Mouse (Mus musculus): Measurements from ENCODE around the gene Traf4. TPM values are rescaled to one million over a fixed set of nuclear protein-coding genes. Genes with fewer than 3 reads are reported as not detected.

The Traf4 gene
- polyA plus RNA-seq, 1 experiment from 2014 or later = 73.9 TPM

DNA sequence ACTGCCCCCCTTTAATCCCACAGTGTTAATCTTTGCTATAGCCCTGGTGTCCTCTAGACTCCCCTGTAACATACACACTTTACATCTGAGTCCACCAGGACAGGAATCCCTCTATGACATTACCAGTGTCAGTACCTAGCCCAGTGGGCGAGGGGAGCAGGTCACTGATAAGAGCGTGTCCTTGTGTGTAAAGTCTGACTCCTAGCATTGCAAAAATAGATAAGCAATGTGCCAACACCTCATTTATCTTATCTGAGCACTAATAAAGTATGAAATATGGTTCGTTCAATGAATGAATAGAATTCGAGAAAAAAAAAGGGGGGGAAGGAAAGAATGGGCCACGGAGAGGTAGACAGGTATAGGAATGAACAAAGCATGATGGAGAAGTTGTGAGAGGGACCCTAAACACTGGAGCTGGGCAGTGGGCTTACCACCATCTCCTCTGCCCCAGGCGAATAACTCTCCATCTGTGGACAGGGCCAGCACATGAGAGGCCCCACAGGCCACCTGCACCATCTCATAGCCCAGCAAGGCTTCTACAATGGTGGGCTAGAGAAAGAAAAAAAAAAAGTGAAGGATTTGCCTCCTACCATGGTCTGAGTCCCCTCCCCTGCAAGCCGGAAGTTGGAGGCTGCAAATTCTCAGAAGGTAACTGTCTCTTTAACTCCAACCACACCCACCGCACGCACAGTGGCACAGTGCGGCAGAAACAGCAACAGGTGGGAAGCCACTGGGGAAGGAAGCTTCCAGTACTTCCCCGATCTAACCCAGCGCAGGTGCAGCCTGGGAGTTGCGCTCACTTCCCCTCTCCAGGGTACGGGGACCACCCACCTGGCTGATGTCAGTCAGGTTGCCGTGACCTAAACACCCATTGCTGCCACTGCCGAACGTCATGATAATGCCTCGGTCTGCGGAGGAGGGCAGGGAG lies 3.4 kb upstream of the Traf4 start:
- H3K9ac ChIP-seq (ENCODE audit: low read depth, low read length) = peak overlapping the region; percentile 46; the same call in 1 of the 2 replicates
- H3K4me2 ChIP-seq (ENCODE audit: low read depth, low read length) = peak overlapping the region; percentile 54
- no peaks in the 10 kb centered on the region for H3K9me3 ChIP-seq (ENCODE audit: control insufficient read depth, low read length)
- peak overlapping the region; percentile 89 for H3K27ac ChIP-seq (ENCODE audit: low read length)
- no peaks in the 10 kb centered on the region for H3K27me3 ChIP-seq (replicated peaks; ENCODE audit: control insufficient read depth, insufficient read depth, low read length)
- no peaks in the 10 kb centered on the region for H3K36me3 ChIP-seq (ENCODE audit: control insufficient read depth, insufficient read depth, low read length)
- 37% methylated on average over 19 of the region's 19 CpGs for WGBS
- peaks cover 27% of the 10 kb centered on the region for H3K4me1 ChIP-seq (ENCODE audit: control insufficient read depth, insufficient read depth, low read length)
- H3K4me3 ChIP-seq (ENCODE audit: low read length) = peak overlapping the region; percentile 30
- ATAC-seq = peak; percentile 31

DNA sequence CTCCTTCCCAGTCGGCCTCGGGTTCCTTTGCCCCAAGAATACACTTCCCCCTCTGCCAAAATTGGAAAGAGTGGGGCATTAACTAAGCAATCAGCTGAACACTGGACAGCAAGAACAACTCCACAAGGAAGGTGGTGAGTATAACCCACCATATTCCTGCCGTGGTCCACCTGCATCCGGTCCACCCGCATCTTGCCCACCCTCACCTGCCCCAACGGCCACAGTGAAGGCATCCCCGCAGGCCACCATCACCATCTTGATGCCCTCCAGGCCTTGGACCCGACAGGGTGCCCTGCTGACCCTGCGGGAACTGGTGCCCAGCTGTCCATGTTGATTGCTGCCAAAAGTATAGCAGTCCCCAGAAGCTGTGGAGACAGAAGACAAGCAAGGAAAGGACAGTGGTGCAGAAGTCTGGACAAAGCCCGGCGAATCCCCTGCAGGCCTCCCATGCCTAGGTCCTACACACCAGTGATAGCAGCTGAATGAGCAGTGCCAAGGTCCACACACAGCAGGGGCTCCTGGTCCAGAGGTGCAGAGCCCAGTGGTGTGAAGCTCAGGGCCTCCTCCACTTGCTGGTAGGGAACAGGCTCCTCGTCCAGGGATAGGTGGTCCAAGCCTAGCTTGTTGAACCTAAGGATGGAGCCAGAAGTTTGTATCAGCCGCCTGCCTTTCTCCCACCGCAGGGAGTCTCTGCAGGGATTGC lies 2.0 kb upstream of the Traf4 start:
- H3K9me3 ChIP-seq (ENCODE audit: control insufficient read depth, low read length) = no peaks in the 10 kb centered on the region
- 86% methylated on average over 14 of the region's 14 CpGs for WGBS
- H3K27me3 ChIP-seq (replicated peaks; ENCODE audit: control insufficient read depth, insufficient read depth, low read length) = no peaks in the 10 kb centered on the region
- H3K27ac ChIP-seq (ENCODE audit: low read length) = peak overlapping the region; percentile 99; the same call in 1 of the 2 replicates
- H3K9ac ChIP-seq (ENCODE audit: low read depth, low read length) = 0 out of 2 replicates have a peak overlapping the region, but pooled peaks have one; percentile 27
- ATAC-seq = no peak
- H3K4me3 ChIP-seq (ENCODE audit: low read length) = no peak overlapping the region
- H3K4me2 ChIP-seq (ENCODE audit: low read depth, low read length) = peak overlapping the region; percentile 14; the same call in 1 of the 2 replicates
- H3K4me1 ChIP-seq (ENCODE audit: control insufficient read depth, insufficient read depth, low read length) = peaks cover 32% of the 10 kb centered on the region
- no peaks in the 10 kb centered on the region for H3K36me3 ChIP-seq (ENCODE audit: control insufficient read depth, insufficient read depth, low read length)

DNA sequence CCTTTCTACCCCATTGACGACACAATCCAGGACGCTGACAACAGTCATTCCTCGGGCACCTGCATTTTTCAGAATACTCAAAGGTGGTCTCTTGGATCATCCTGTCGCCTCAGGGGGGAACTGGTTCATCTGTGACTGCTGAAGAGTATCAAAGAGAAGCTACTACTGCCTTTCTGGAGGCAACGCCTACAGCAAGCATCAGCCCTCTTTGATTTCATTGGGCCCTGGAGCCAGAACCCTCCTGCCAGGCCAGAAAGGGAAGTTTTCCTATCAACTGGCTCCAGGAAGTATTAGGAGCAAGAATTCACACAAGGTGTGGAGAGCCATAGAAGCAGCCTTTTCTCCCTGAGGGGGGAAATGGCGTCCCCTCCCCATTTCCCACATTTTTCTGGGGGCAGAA lies 1.3 kb upstream of the Traf4 start:
- Histone ChIP-seq H3K4me2 (ENCODE audit: low read depth, low read length) (peak overlapping the region; percentile 94), H3K27me3 (replicated peaks; ENCODE audit: control insufficient read depth, insufficient read depth, low read length) (no peaks in the 10 kb centered on the region), H3K4me3 (ENCODE audit: low read length) (no peak overlapping the region), H3K9ac (ENCODE audit: low read depth, low read length) (peak overlapping the region; percentile 99; the same call in 1 of the 2 replicates), H3K4me1 (ENCODE audit: control insufficient read depth, insufficient read depth, low read length) (peaks cover 40% of the 10 kb centered on the region), H3K27ac (ENCODE audit: low read length) (peak overlapping the region; percentile 99), H3K9me3 (ENCODE audit: control insufficient read depth, low read length) (no peaks in the 10 kb centered on the region), H3K36me3 (ENCODE audit: control insufficient read depth, insufficient read depth, low read length) (peaks cover 5% of the 10 kb centered on the region; the same call in 1 of the 2 replicates)
- ATAC-seq = no peak
- WGBS = 60% methylated on average over 6 of the region's 6 CpGs

DNA sequence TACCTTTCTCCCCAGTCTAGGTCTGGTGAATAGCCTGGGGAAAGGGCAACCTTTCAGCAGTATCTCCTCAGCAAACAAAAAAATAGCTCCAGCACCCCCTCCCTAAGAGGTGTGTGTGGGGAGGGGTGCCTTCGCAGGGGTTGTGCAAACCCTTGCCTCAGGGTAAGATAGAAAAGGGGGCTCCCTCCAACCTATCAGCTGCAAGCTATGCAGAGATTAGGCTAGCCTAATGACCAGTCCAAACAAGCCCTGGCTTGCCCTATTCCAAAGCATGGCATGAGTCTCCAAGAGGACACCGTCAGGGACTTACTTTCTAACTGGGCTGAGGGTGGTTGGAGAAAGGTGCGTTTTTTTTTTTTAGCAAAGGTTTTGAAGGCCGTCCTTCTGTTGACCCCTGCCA lies 772 bp upstream of the Traf4 start:
- H3K27ac ChIP-seq (ENCODE audit: low read length) = peak overlapping the region; percentile 99
- H3K4me1 ChIP-seq (ENCODE audit: control insufficient read depth, insufficient read depth, low read length) = peaks cover 44% of the 10 kb centered on the region
- no peaks in the 10 kb centered on the region for H3K27me3 ChIP-seq (replicated peaks; ENCODE audit: control insufficient read depth, insufficient read depth, low read length)
- no peak for ATAC-seq
- WGBS = 45% methylated on average over 4 of the region's 4 CpGs
- H3K9me3 ChIP-seq (ENCODE audit: control insufficient read depth, low read length) = no peaks in the 10 kb centered on the region
- peak overlapping the region; percentile 94 for H3K4me2 ChIP-seq (ENCODE audit: low read depth, low read length)
- peaks cover 9% of the 10 kb centered on the region for H3K36me3 ChIP-seq (ENCODE audit: control insufficient read depth, insufficient read depth, low read length)
- H3K4me3 ChIP-seq (ENCODE audit: low read length) = peak overlapping the region; percentile 99
- peak overlapping the region; percentile 99 for H3K9ac ChIP-seq (ENCODE audit: low read depth, low read length)

DNA sequence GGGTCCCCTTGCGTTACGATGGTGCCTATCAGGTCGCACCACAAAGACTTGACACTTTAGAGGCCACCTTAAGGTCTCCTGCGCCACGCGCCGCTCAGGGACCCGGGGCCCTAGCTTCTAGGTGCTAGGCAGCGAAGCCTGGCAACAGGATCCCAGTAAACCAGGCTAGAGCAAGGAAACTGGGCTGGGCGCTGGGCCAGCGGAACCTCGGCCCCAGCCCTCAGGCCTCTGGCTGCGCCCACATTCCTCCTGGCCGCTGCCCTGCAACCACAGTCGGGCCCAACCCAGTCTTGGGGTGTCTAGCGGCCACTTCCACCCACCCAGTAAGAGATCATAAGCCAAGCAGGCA lies 346 bp upstream of the Traf4 start:
- Histone ChIP-seq H3K4me1 (ENCODE audit: control insufficient read depth, insufficient read depth, low read length) (peaks cover 48% of the 10 kb centered on the region), H3K4me3 (ENCODE audit: low read length) (peak overlapping the region; percentile 99)

DNA sequence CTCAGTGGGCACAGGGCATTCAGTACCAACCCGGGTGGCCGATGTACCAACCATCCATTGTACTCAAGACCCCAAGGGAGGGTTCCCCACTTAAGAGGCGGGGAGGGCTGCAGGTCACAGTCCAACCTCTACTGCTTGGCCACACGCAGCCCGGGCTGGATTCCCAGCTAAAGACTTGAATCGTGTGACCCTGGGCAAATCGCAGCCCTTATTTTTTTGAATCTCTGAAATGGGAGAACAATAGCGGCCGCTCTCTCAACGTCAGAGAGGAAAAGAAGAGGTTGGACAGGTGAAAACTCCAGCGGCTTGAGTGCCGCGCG lies 825 bp downstream of the Traf4 start:
- H3K27ac ChIP-seq (ENCODE audit: low read length) = peak overlapping the region; percentile 99
- no peaks in the 10 kb centered on the region for H3K27me3 ChIP-seq (replicated peaks; ENCODE audit: control insufficient read depth, insufficient read depth, low read length)
- peaks cover 21% of the 10 kb centered on the region for H3K36me3 ChIP-seq (ENCODE audit: control insufficient read depth, insufficient read depth, low read length)
- H3K4me2 ChIP-seq (ENCODE audit: low read depth, low read length) = peak overlapping the region; percentile 94
- WGBS = 0% methylated on average over 14 of the region's 14 CpGs
- H3K4me3 ChIP-seq (ENCODE audit: low read length) = peak overlapping the region; percentile 99
- peaks cover 49% of the 10 kb centered on the region for H3K4me1 ChIP-seq (ENCODE audit: control insufficient read depth, insufficient read depth, low read length)
- no peaks in the 10 kb centered on the region for H3K9me3 ChIP-seq (ENCODE audit: control insufficient read depth, low read length)
- no peak for ATAC-seq
- H3K9ac ChIP-seq (ENCODE audit: low read depth, low read length) = peak overlapping the region; percentile 99

More for the DNA sequence above, 346 bp upstream of the Traf4 start:
- Histone ChIP-seq H3K4me2 (ENCODE audit: low read depth, low read length) (peak overlapping the region; percentile 94), H3K9ac (ENCODE audit: low read depth, low read length) (peak overlapping the region; percentile 99), H3K27me3 (replicated peaks; ENCODE audit: control insufficient read depth, insufficient read depth, low read length) (no peaks in the 10 kb centered on the region), H3K36me3 (ENCODE audit: control insufficient read depth, insufficient read depth, low read length) (peaks cover 12% of the 10 kb centered on the region), H3K27ac (ENCODE audit: low read length) (peak overlapping the region; percentile 99), H3K9me3 (ENCODE audit: control insufficient read depth, low read length) (no peaks in the 10 kb centered on the region)
- WGBS = 1% methylated on average over 16 of the region's 16 CpGs
- ATAC-seq = peak; percentile 53

DNA sequence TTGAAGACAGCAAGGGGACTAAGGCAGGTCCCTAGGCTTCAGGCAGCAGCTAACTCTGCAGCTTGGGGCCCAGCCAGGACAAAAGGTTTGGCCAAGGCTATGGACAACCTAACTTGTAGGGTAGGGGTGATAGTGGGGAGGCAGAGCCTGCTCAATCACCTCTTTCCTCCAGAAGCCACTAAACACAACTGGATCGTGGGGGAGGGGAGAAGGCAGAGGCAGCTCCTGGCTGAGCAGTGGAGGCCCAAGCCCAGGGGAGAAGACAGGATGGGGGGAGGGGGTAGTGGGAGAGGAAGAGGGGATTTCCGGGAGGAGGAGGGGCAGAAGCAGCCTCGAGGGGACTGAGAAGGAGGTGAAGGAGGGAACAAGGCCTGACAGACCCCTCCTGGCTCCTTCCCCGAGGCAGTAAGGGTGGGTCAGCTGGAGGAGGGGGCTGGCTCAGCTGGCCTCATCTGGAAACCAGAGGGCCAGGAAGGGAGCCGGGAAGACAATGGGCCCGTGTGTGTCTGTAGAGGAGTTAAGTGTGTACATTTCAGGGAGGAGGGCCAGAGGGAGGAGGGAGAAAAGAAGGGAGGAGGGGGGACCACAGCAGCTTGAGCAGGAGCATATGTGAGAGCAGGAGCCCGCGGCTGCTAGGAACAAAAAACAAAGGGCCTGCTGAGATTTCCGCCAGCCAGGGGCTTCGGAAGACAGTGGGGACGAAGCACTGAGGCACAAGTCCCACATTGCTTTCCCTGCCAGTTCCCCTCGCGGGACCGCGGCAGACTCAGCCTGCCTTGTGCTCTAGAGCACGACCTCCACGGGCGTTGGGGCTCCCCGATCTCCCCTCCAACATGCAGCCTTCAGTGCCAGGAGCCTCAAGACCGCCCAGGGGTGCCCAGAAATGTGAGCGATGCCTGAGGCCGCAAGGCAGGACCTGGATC lies 1.4 kb downstream of the Traf4 start:
- WGBS = under 1% methylated on average over 22 of the region's 22 CpGs
- peaks cover 21% of the 10 kb centered on the region for H3K36me3 ChIP-seq (ENCODE audit: control insufficient read depth, insufficient read depth, low read length)
- H3K9me3 ChIP-seq (ENCODE audit: control insufficient read depth, low read length) = no peaks in the 10 kb centered on the region
- H3K4me2 ChIP-seq (ENCODE audit: low read depth, low read length) = peak overlapping the region; percentile 94
- H3K4me1 ChIP-seq (ENCODE audit: control insufficient read depth, insufficient read depth, low read length) = peaks cover 49% of the 10 kb centered on the region
- peak overlapping the region; percentile 99 for H3K9ac ChIP-seq (ENCODE audit: low read depth, low read length)
- H3K27me3 ChIP-seq (replicated peaks; ENCODE audit: control insufficient read depth, insufficient read depth, low read length) = no peaks in the 10 kb centered on the region
- peak overlapping the region; percentile 99 for H3K4me3 ChIP-seq (ENCODE audit: low read length)
- peak; percentile 30 for ATAC-seq
- H3K27ac ChIP-seq (ENCODE audit: low read length) = peak overlapping the region; percentile 99

DNA sequence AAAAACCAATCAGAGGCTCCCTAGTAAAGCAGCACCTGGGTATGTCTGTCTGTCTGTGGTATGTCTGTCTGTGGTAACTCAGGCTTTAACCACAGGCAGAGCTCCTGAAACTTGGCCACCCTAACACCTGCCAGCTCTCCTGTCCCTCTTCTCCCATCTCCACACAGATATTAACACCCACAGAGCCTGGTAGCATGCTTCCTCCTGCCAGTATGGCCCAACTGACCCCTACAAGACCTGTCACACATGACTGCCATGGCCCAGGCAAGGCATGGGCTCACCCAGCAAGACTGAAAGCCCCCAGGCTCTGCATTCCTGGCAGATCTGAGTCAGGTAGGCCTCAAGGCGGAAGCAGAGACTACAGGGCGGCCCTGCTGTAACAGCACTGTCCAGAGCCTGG lies 2.3 kb downstream of the Traf4 start:
- Histone ChIP-seq H3K27me3 (replicated peaks; ENCODE audit: control insufficient read depth, insufficient read depth, low read length) (no peaks in the 10 kb centered on the region), H3K9ac (ENCODE audit: low read depth, low read length) (peak overlapping the region; percentile 99), H3K4me2 (ENCODE audit: low read depth, low read length) (peak overlapping the region; percentile 94), H3K4me1 (ENCODE audit: control insufficient read depth, insufficient read depth, low read length) (peaks cover 48% of the 10 kb centered on the region), H3K4me3 (ENCODE audit: low read length) (peak overlapping the region; percentile 99), H3K9me3 (ENCODE audit: control insufficient read depth, low read length) (no peaks in the 10 kb centered on the region), H3K27ac (ENCODE audit: low read length) (peak overlapping the region; percentile 99), H3K36me3 (ENCODE audit: control insufficient read depth, insufficient read depth, low read length) (peaks cover 21% of the 10 kb centered on the region)
- 73% methylated on average over 2 of the region's 2 CpGs for WGBS
- ATAC-seq = no peak
